Mouse (Mus musculus) small intestine, adult 2 months (tissue): ENCODE measurements around the gene Sin3b. TPM values are rescaled to one million over a fixed set of nuclear protein-coding genes. Genes with fewer than 3 reads are reported as not detected.
A peak's percentile ranks its signal among the peaks of the same experiment; 100 is the strongest.
"Not testable (repeated sequence)": the region's sequence is repeated elsewhere in the genome, so short reads cannot be mapped to it uniquely, and the experiment has no call there.

Experiments used
- H3K27ac ChIP-seq: fragments of 200-500 bp; 2 replicates; pipeline ENCODE4 v1.5.1; 2012; ENCODE audit warnings: low read depth, low read length, control low read depth, inconsistent platforms; ENCODE audit not compliant: insufficient read depth
- H3K27me3 ChIP-seq: fragments of 200-500 bp; 2 replicates; pipeline ENCODE4 v1.6.1; 2012; ENCODE audit warnings: mild to moderate bottlenecking, moderate library complexity, low read length, inconsistent platforms; ENCODE audit not compliant: control insufficient read depth, insufficient read depth
- H3K36me3 ChIP-seq: fragments of 200-500 bp; 2 replicates; pipeline ENCODE4 v1.6.1; 2012; ENCODE audit warnings: mild to moderate bottlenecking, low read length, control low read depth, inconsistent platforms; ENCODE audit not compliant: control insufficient read depth, insufficient read depth
- H3K4me1 ChIP-seq: fragments of 200-500 bp; 2 replicates; pipeline ENCODE4 v1.6.1; 2012; ENCODE audit warnings: low read length, inconsistent platforms, mixed read lengths; ENCODE audit not compliant: control insufficient read depth, insufficient read depth, insufficient read length
- H3K4me3 ChIP-seq: fragments of 200-500 bp; 2 replicates; pipeline ENCODE4 v1.5.1; 2012; ENCODE audit warnings: low read depth, mild to moderate bottlenecking, control low read depth, inconsistent platforms, low read length, moderate library complexity
- CTCF ChIP-seq: fragments of 200-500 bp; IDR thresholded peaks from 2 replicates; pipeline ENCODE4 v1.5.1; 2012; ENCODE audit warnings: low read depth, mild to moderate bottlenecking, control low read depth, inconsistent platforms, low read length, moderate library complexity, mixed read lengths; ENCODE audit not compliant: insufficient replicate concordance, insufficient read length; ENCODE audit errors: extremely low read depth
- POLR2A ChIP-seq: fragments of 200-500 bp; IDR thresholded peaks from 2 replicates; pipeline ENCODE4 v1.6.1; 2012; ENCODE audit warnings: low read depth, mild to moderate bottlenecking, control low read depth, inconsistent platforms, low read length, moderate library complexity
- WGBS: fragments of 180-500 bp; shearing (Covaris S2); methylation state at CpG from one replicate; pipeline ENCODE4 v1.1.7; 2018; 5-methylcytosine and 5-hydroxymethylcytosine counted together
- polyA plus RNA-seq: library from polyadenylated mRNA; depleted of rRNA; stranded (reverse); fragments of >200 nt; gene quantifications from 2 replicates; pipeline ENCODE4 v1.2.3, GENCODE M21; 2012; rRNA removed

The Sin3b gene
- polyA plus RNA-seq, result 62.4 and 114 TPM in 2 replicates

DNA sequence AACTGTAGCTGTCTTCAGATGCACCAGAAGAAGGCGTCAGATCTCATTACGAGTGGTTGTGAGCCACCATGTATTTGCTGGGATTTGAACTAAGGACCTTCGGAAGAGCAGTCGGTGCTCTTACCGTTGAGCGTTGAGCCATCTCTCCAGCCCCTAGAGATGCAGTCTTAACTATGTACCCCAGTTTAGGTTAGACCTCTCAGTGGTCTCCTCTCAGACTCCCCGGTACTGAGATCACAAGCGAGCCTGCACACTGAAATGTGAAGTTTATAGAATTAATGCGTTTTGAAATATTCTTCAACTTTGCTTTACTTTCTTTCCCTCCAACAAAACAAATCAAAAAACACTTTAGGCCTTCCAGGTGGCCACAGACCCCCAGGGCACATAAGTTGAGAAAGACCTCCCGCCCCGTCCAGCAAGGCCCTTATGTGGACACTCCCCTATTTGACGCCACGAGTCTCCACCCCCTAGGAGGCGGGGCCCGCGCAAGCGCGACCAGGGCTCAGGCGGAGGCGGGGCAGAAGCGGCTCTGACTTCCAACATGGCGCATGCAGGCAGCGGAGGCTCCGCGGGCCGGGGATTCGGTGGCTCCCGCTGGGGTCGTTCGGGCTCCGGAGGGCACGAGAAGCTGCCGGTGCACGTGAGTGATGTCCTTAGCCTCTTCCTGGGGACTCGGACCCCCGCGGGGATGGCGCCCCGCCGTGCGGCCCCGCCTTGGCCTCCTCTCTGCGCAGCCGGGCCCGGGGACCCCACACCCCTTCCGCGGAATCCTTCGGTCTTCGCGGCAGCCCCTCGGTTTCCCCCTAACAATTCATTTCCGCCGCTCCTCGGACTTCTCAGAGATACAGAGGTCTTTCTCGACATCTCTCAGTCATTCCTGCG lies at the start of gene Sin3b:
Gene Sin3b, plus strand, starts transcription at position 517 of the 882 bp plus-strand sequence.
- H3K4me1 ChIP-seq, result peaks cover 5% of the 10 kb centered on the region; the same call in 1 of the 2 replicates
- no peak within 1 kb of the TSS for H3K27ac ChIP-seq
- H3K36me3 ChIP-seq, result peaks cover 27% of the 10 kb centered on the region
- 14% methylated on average over 56 of the region's 56 CpGs for WGBS
- peak within 1 kb of the TSS; percentile 100 for H3K4me3 ChIP-seq
- TF ChIP-seq POLR2A, result peak; percentile 90
- 0 out of 2 replicates have a peak, but pooled peaks have one; percentile 3 for TF ChIP-seq CTCF
- H3K27me3 ChIP-seq, result no peaks in the 10 kb centered on the region

DNA sequence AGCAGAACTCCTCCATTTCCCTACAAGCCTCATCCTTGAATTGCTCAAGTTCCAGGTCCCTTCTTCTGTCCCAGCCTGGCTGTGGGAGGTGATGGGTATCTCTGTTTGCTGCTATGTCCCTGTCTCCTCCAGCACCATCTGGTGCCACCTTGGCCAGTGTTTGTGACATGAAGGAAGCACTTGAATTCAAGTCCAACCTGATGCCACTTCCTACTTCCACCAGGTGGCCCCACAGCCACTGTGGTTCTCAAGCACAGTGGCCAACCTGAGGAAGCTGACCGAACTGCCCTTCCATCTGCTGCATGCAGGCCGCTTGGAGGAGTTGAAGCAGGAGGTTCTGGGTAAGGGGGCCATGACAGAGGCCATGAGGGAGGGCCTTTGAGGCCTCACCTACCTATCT lies 48.9 kb upstream of the Sin3b start:
- Histone ChIP-seq H3K4me3 (no peak overlapping the region), H3K4me1 (no peaks in the 10 kb centered on the region), H3K27me3 (no peaks in the 10 kb centered on the region), H3K36me3 (no peaks in the 10 kb centered on the region), H3K27ac (no peak overlapping the region)
- TF ChIP-seq POLR2A (no peak), CTCF (no peak)
- 82% methylated on average over 2 of the region's 2 CpGs for WGBS

DNA sequence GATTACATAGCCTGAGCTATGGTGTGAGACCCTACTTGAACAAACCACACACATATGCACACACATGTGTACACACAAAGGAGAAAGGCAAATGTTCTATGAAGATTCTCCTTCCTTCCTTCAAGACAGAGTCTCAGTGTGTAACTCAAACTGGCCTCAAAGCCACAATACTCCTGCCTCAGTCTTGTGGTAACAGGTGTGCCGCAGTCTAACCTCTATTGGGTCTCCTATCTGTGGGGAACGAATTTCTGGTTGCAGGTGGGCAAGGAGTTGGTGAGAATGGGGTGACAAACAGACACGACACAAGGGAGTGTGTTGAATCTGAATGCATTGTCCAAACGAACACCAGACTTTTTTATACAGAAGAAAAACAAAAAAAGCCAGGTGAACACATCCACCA lies 46.6 kb upstream of the Sin3b start:
- 66% methylated on average over 4 of the region's 4 CpGs for WGBS
- no peak overlapping the region for H3K4me3 ChIP-seq
- no peak overlapping the region for H3K27ac ChIP-seq

DNA sequence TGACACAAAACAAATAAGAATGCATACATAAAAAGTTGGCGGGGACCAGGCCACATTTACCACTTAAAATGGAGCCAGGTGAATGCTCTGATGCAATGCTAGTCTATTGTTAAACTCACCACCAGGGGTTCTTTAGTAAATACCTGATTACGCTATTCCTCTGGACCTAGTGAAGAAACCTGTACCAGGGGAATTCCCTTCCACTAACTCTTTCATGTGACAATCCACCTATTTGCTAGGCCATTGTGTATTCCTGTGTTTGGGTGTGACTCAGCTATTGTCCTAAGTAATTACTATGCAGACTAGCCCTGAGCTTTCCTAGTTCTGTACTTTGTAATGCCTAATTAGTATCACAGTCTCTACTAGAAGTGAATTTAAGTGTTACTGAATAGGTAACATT lies 46.2 kb upstream of the Sin3b start:
- H3K4me1 ChIP-seq, H3K27me3 ChIP-seq, H3K36me3 ChIP-seq, H3K4me3 ChIP-seq, H3K27ac ChIP-seq: not testable (repeated sequence)
- WGBS, result 58% methylated on average over 2 of the region's 2 CpGs

More for the DNA sequence above, 46.6 kb upstream of the Sin3b start:
- no peak for TF ChIP-seq CTCF
- TF ChIP-seq POLR2A, result no peak
- Histone ChIP-seq H3K4me1 (no peaks in the 10 kb centered on the region), H3K27me3 (no peaks in the 10 kb centered on the region), H3K36me3 (no peaks in the 10 kb centered on the region)

DNA sequence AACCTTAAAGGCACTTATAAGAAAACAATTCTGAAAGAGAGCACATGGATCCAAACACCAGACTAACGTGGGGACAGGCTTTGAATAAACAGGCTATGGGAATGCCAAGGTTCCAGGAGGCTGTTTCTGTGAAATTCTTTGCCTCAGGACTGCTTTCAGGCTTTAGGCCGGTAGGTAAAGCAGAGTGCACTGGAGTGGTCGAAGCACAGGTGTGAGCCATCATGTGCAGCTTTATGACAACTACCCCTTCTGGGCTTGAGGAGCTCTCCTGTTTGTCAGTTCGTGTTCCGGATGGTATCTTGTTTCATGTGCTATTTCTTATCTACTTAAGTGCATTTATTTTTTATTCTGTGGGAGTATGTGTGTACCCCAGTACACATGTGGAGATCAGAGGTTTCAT lies 45.8 kb upstream of the Sin3b start:
- 54% methylated on average over 5 of the region's 5 CpGs for WGBS

DNA sequence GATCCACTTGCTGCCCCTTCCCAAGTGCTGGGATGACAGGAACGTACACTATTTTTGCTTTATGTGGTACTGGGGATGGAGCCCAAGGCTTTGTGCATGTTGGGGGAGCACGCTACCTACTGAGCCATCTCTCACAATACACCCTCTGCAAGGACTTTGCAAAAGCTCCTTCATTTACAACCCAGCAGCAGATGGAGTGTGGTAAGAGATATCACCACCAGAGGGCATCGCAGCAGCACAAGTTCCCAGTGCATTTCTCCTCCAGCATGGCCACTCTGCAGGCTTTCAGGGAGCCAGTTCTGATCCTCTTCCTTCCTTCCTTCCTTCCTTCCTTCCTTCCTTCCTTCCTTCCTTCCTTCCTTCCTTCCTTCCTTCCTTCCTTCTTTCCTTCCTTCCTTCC lies 43.0 kb upstream of the Sin3b start:
- Histone ChIP-seq H3K27ac (no peak overlapping the region), H3K4me1 (no peaks in the 10 kb centered on the region; the same call in 1 of the 2 replicates), H3K4me3 (no peak overlapping the region), H3K36me3 (no peaks in the 10 kb centered on the region), H3K27me3 (no peaks in the 10 kb centered on the region)
- TF ChIP-seq POLR2A, result no peak
- TF ChIP-seq CTCF, result peak; percentile 64; the same call in 1 of the 2 replicates
- 11% methylated on average over 3 of the region's 3 CpGs for WGBS

More for the DNA sequence above, 45.8 kb upstream of the Sin3b start:
- H3K36me3 ChIP-seq, result no peaks in the 10 kb centered on the region
- no peaks in the 10 kb centered on the region for H3K4me1 ChIP-seq
- no peak overlapping the region for H3K27ac ChIP-seq
- TF ChIP-seq CTCF, result no peak
- no peak for TF ChIP-seq POLR2A
- H3K4me3 ChIP-seq, result no peak overlapping the region
- H3K27me3 ChIP-seq, result no peaks in the 10 kb centered on the region

DNA sequence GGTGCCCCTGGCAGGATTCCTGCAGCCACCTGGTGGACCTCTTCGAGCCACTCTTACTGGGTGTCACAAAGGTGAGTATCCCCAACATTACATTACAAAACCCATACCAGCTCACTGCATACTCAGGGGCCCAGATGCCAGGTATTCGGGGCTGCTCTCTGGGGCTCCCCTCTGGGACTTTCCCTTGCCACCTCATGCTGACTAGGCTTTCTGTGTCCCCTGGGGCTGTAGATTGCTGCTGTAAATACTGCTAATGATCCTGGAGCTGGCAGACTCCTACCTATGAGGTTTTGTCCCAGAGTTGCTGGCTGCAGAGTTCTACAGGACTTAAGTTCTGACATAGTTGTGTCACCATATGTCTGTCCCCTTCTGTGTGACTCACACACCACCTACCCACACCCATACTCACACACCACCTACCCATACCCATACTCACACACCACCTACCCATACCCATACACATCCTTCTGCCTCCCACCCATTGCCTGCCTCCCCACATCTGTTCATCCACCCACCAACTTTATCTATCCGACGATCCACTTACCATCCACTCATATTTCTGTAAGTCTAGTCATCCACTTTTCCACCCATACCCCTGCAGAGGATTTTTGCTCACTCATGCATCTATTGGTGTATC lies 40.9 kb upstream of the Sin3b start:
- no peaks in the 10 kb centered on the region for H3K27me3 ChIP-seq
- H3K36me3 ChIP-seq, result no peaks in the 10 kb centered on the region
- WGBS, result 76% methylated on average over 4 of the region's 4 CpGs
- no peaks in the 10 kb centered on the region; the same call in 1 of the 2 replicates for H3K4me1 ChIP-seq
- no peak overlapping the region for H3K27ac ChIP-seq
- TF ChIP-seq POLR2A, result no peak
- no peak for TF ChIP-seq CTCF
- H3K4me3 ChIP-seq, result no peak overlapping the region
